Mouse (Mus musculus) neural tube, embryonic 12.5 days (tissue): ENCODE results near the gene Psen1. TPM values are rescaled to one million over a fixed set of nuclear protein-coding genes. Genes with fewer than 3 reads are reported as not detected.

ENCODE experiments used
- polyA plus RNA-seq: library from polyadenylated mRNA; unstranded; fragments of >200 nt; fragmentation: Nextera tagmentation; extraction: Ambion mirVana; gene quantifications from 2 replicates; pipeline ENCODE4 v1.2.1, GENCODE M21; 2016

Gene Psen1
- polyA plus RNA-seq, 1 experiment from 2014 or later = 77.0 TPM

Other genes starting within 250 kb of the Psen1 start
- 17.4 and 22.8 TPM in 2 replicates for gene Dpf3, start 200.4 kb upstream of the Psen1 start, polyA plus RNA-seq
- 30.1 and 30.2 TPM in 2 replicates for gene Dcaf4, start 167.7 kb upstream of the Psen1 start, polyA plus RNA-seq
- 31.5 and 34.7 TPM in 2 replicates for gene Zfyve1, start 90.9 kb upstream of the Psen1 start, polyA plus RNA-seq
- gene Rbm25, start 56.9 kb upstream of the Psen1 start, polyA plus RNA-seq = 264 and 272 TPM in 2 replicates
- 0.09 and 0.17 TPM in 2 replicates for gene Papln, start 75.5 kb downstream of the Psen1 start, polyA plus RNA-seq
- gene Numb, start 233.8 kb downstream of the Psen1 start, polyA plus RNA-seq = 28.1 and 29.0 TPM in 2 replicates